Mouse (Mus musculus) ES-E14 (cell line): Measurements from ENCODE around the gene Blmh.

Source experiments
- CHD2 ChIP-seq: IDR thresholded peaks from 2 replicates; pipeline ENCODE4 v1.6.1; 2014; ENCODE audit warnings: mild to moderate bottlenecking, low read depth, low read length, inconsistent platforms
- HCFC1 ChIP-seq: IDR thresholded peaks from 2 replicates; pipeline ENCODE4 v1.6.1; 2012; ENCODE audit warnings: low read length, inconsistent platforms, borderline replicate concordance; ENCODE audit not compliant: insufficient read depth
- ZC3H11A ChIP-seq: IDR thresholded peaks from 2 replicates; pipeline ENCODE4 v1.6.1; 2012; ENCODE audit warnings: low read depth, mild to moderate bottlenecking, inconsistent platforms, low read length, borderline replicate concordance
- ZNF384 ChIP-seq: IDR thresholded peaks from 2 replicates; pipeline ENCODE4 v1.6.1; 2012; ENCODE audit warnings: low read depth, low read length, inconsistent platforms

DNA sequence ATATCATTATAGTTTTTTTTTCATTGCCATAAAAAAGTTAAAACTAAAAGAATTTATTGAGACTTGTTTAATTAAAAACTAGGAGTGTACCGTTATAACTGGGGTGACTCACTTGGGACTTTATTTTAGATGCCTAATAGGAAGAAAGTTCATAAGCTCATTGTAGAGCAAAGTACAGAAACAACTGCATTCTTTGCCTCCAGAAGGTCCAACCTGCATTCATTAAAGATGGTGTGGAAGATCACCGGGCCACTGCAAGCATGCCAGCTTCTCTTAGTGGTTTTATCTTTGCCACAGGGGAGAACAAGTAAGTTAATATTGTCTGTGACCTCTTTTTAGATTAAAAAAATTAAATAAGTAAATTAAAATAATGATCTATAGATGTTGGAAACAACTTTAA lies 20.3 kb upstream of the Blmh start:
- TF ChIP-seq HCFC1 = no peak
- no peak for TF ChIP-seq ZNF384
- TF ChIP-seq CHD2 = no peak
- no peak for TF ChIP-seq ZC3H11A
